Mouse (Mus musculus) hindbrain, postnatal 0 days (tissue): ENCODE results near the gene Slc2a2. TPM values are rescaled to one million over a fixed set of nuclear protein-coding genes. Genes with fewer than 3 reads are reported as not detected.
A peak's percentile ranks its signal among the peaks of the same experiment; 100 is the strongest.
"Not testable (repeated sequence)": the region's sequence is repeated elsewhere in the genome, so short reads cannot be mapped to it uniquely, and the experiment has no call there.

Experiments used
- ATAC-seq: fragments of 200-750 bp; cut with Nextera tagmentation; 2 replicates; pipeline ENCODE4 v1.8.0; 2017; ENCODE audit warnings: mild to moderate bottlenecking, moderate TSS enrichment, moderate library complexity
- DNase-seq: peaks from one replicate; pipeline ENCODE4 v3.0.0-alpha.2; 2015; ENCODE audit warnings: low spot score
- H3K27ac ChIP-seq: fragments of 300-500 bp; sonication (generic); 2 replicates; pipeline ENCODE4 v1.5.1; 2014; ENCODE audit warnings: mild to moderate bottlenecking
- H3K27me3 ChIP-seq: fragments of 300-500 bp; sonication (generic); 2 replicates; pipeline ENCODE4 v1.6.1; 2014; ENCODE audit warnings: low read length, mixed read lengths; ENCODE audit not compliant: insufficient read depth
- H3K36me3 ChIP-seq: fragments of 300-500 bp; sonication (generic); 2 replicates; pipeline ENCODE4 v1.6.1; 2014; ENCODE audit warnings: low read length, mixed read lengths; ENCODE audit not compliant: insufficient read depth
- H3K4me1 ChIP-seq: fragments of 300-500 bp; sonication (generic); 2 replicates; pipeline ENCODE4 v1.6.1; 2014; ENCODE audit warnings: antibody characterized with exemption, low read length, mixed read lengths; ENCODE audit not compliant: insufficient read depth
- H3K4me2 ChIP-seq: fragments of 300-500 bp; sonication (generic); 2 replicates; pipeline ENCODE4 v1.6.1; 2014; ENCODE audit warnings: low read depth, mild to moderate bottlenecking, low read length, moderate library complexity, mixed read lengths
- H3K4me3 ChIP-seq: fragments of 300-500 bp; sonication (generic); 2 replicates; pipeline ENCODE4 v1.5.1; 2014; ENCODE audit warnings: low read length
- H3K9ac ChIP-seq: fragments of 300-500 bp; sonication (generic); replicated peaks from 2 replicates; pipeline ENCODE4 v1.6.1; 2014; ENCODE audit warnings: mild to moderate bottlenecking, low read length, moderate library complexity, mixed read lengths
- H3K9me3 ChIP-seq: fragments of 300-500 bp; sonication (generic); 2 replicates; pipeline ENCODE4 v1.6.1; 2016; ENCODE audit warnings: low read length, mixed read lengths
- CTCF ChIP-seq: IDR thresholded peaks from 2 replicates; pipeline ENCODE4 v1.5.1; 2016; ENCODE audit warnings: antibody characterized with exemption, control low read depth, low read depth
- WGBS: fragments of 180-500 bp; shearing (Covaris S2); extraction: QIAGEN DNeasy Blood & Tissue Kit; methylation state at CpG from one replicate; pipeline ENCODE4 v1.1.7; 2014; 5-methylcytosine and 5-hydroxymethylcytosine counted together
- polyA plus RNA-seq: library from polyadenylated mRNA; unstranded; fragments of >200 nt; fragmentation: Nextera tagmentation; extraction: Ambion mirVana; gene quantifications from 2 replicates; pipeline ENCODE4 v1.2.1, GENCODE M21; 2015
- total RNA-seq: library from RNA; depleted of rRNA; stranded (reverse); fragments of >200 nt; gene quantifications from 2 replicates; pipeline ENCODE4 v1.2.3, GENCODE M21; 2014

Slc2a2 gene
- total and polyA plus RNA-seq, 2 experiments from 2014 or later: 0.09 TPM; not detected in 1

- H3K4me3 ChIP-seq: no peak overlapping the region
- peak; percentile 94 for DNase-seq
- H3K9ac ChIP-seq: no peak overlapping the region
Measured at GRCm38 (mm10) chr3:28745835-28746483, 48.3 kb downstream of the Slc2a2 start.

GRCm38 (mm10) chr3:28748151-28748550 lies 50.4 kb downstream of the Slc2a2 start:
- Histone ChIP-seq H3K9me3 (no peaks in the 10 kb centered on the region), H3K4me1 (no peaks in the 10 kb centered on the region), H3K27ac (no peak overlapping the region), H3K36me3 (no peaks in the 10 kb centered on the region), H3K9ac (no peak overlapping the region), H3K4me2 (no peak overlapping the region), H3K27me3 (no peaks in the 10 kb centered on the region), H3K4me3 (no peak overlapping the region)
- TF ChIP-seq CTCF: no peak
- no peak for ATAC-seq
- WGBS: 84% methylated on average over 3 of the region's 3 CpGs
- no peak for DNase-seq

More at GRCm38 (mm10) chr3:28745835-28746483, 48.3 kb downstream of the Slc2a2 start:
- peak; percentile 88 for ATAC-seq
- Histone ChIP-seq H3K9me3 (no peaks in the 10 kb centered on the region), H3K36me3 (no peaks in the 10 kb centered on the region), H3K4me1 (no peaks in the 10 kb centered on the region), H3K4me2 (no peak overlapping the region), H3K27me3 (no peaks in the 10 kb centered on the region), H3K27ac (no peak overlapping the region)
- WGBS: 29% methylated on average over 7 of the region's 7 CpGs
- TF ChIP-seq CTCF: peak; percentile 98

DNA sequence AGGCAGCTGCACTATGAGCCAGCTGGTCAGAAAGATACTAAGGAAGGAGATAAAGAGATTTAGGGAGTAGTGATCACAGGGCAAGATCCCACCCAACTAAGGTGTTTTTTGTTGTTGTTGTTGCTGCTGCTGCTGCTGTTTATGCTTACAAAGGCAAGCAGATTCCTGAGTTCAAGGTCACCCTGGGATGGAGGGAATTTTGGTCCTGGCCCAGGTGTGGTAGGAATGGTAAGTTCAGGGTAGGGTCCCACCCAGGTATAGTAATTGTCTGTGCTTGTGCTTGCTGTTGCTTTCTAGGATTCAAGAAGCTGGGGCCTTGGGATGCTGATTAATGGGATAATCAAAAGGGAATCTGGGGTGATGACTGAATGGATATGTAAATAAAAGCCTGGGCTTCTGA lies 51.3 kb downstream of the Slc2a2 start:
- H3K27ac ChIP-seq: no peak overlapping the region
- no peaks in the 10 kb centered on the region for H3K9me3 ChIP-seq
- H3K4me1 ChIP-seq: no peaks in the 10 kb centered on the region
- TF ChIP-seq CTCF: no peak
- DNase-seq: no peak
- no peak overlapping the region for H3K4me3 ChIP-seq
- no peak overlapping the region for H3K9ac ChIP-seq
- no peaks in the 10 kb centered on the region for H3K36me3 ChIP-seq
- H3K27me3 ChIP-seq: no peaks in the 10 kb centered on the region
- no peak for ATAC-seq
- no peak overlapping the region for H3K4me2 ChIP-seq

GRCm38 (mm10) chr3:28755477-28755876 lies 57.8 kb downstream of the Slc2a2 start:
- TF ChIP-seq CTCF: no peak
- peak; percentile 27 for DNase-seq
- Histone ChIP-seq H3K4me2 (no peak overlapping the region), H3K27me3 (no peaks in the 10 kb centered on the region), H3K27ac (no peak overlapping the region), H3K9ac (no peak overlapping the region), H3K4me1 (no peaks in the 10 kb centered on the region), H3K36me3 (no peaks in the 10 kb centered on the region), H3K4me3 (no peak overlapping the region), H3K9me3 (no peaks in the 10 kb centered on the region)
- ATAC-seq: no peak
- 56% methylated on average over 7 of the region's 7 CpGs for WGBS

- Histone ChIP-seq H3K9me3 (no peaks in the 10 kb centered on the region), H3K4me1 (no peaks in the 10 kb centered on the region), H3K4me2 (no peak overlapping the region), H3K36me3 (no peaks in the 10 kb centered on the region), H3K9ac (no peak overlapping the region), H3K27me3 (no peaks in the 10 kb centered on the region), H3K27ac (no peak overlapping the region), H3K4me3 (no peak overlapping the region)
- no peak for ATAC-seq
- no peak for DNase-seq
- WGBS: 64% methylated on average over 8 of the region's 8 CpGs
- TF ChIP-seq CTCF: no peak
Measured at GRCm38 (mm10) chr3:28761225-28761789, 63.6 kb downstream of the Slc2a2 start.

DNA sequence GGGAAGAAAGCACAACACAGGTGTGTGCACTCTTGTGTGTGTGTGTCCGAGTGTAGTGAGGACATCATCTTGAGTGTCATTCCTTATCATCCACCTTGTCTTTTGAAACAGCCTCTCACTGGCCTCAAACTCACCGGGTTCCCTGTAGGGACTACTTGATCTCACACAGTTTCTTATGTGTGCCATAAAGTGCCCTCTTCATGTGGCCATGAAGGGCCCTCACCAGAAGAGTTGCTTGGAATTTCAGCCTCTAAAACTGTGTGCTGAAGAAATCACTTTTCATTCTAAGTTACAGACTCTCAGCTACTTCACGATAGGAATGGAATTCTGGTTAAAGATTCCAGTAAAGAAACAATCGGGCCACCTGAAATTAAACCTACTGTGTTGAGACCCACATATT lies 69.2 kb downstream of the Slc2a2 start:
- no peak for TF ChIP-seq CTCF
- WGBS: 87% methylated on average over 4 of the region's 4 CpGs
- no peak for DNase-seq
- Histone ChIP-seq H3K36me3 (no peaks in the 10 kb centered on the region), H3K4me3 (no peak overlapping the region), H3K27ac (no peak overlapping the region), H3K4me2 (no peak overlapping the region), H3K27me3 (no peaks in the 10 kb centered on the region), H3K9me3 (no peaks in the 10 kb centered on the region), H3K9ac (no peak overlapping the region), H3K4me1 (no peaks in the 10 kb centered on the region)
- no peak for ATAC-seq

DNA sequence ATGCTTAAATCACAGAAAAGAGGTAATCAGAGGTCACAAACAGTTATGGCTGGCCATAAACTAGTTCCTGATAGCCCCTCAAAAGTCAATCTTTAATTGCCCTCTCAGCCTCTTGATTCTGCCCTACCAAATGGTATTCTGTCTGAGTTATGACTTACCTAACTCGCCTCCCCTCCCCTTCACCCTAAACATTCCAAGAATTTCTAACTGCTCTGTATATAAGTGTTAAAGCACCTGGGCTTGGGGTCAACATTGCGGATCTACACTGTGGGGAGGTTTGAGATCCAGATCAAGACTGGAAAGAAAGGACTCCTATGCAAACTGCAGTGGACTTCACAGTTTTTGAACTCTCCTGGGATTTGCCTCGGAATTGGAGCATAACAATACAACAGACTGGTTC lies 70.5 kb downstream of the Slc2a2 start:
- no peak for TF ChIP-seq CTCF
- WGBS: 92% methylated on average over 3 of the region's 3 CpGs
- Histone ChIP-seq H3K9me3 (no peaks in the 10 kb centered on the region), H3K4me1 (no peaks in the 10 kb centered on the region), H3K4me3 (no peak overlapping the region), H3K27me3 (no peaks in the 10 kb centered on the region), H3K4me2 (no peak overlapping the region), H3K27ac (no peak overlapping the region), H3K9ac (no peak overlapping the region), H3K36me3 (no peaks in the 10 kb centered on the region)
- ATAC-seq (no peak), DNase-seq (no peak)

- not testable (repeated sequence) for H3K9me3 ChIP-seq, H3K9ac ChIP-seq, H3K4me1 ChIP-seq, DNase-seq, H3K27ac ChIP-seq, H3K4me3 ChIP-seq, H3K27me3 ChIP-seq, H3K36me3 ChIP-seq, H3K4me2 ChIP-seq, ATAC-seq
- 69% methylated on average over 4 of the region's 4 CpGs for WGBS
Measured at GRCm38 (mm10) chr3:28772919-28773318, 75.2 kb downstream of the Slc2a2 start.
